12 mouse cellular contexts compared by ENCODE assay signal in genomic region chr10:14333344-14333743, GRCm38 (mm10).
DNase-seq lines count a peak whose midpoint lies in the region; ATAC-seq and TF ChIP-seq lines count a peak whose summit lies in the region.
"Had no signal": no experiment of that assay in that cellular context is flagged by ENCODE, and none has a peak within 500 bp of the region (broad histone marks: within the 10 kb centered on the region; RNA-seq: fewer than 3 reads in every experiment).

No protein-coding gene starts in this region.

- WGBS in forebrain, embryonic 16.5 days, result 38% methylated on average over 4 of the region's 4 CpGs
- 34% methylated on average over 4 of the region's 4 CpGs for WGBS in forebrain, postnatal 0 days
- WGBS in midbrain, embryonic 13.5 days, result 30% methylated on average over 4 of the region's 4 CpGs
- 46% methylated on average over 4 of the region's 4 CpGs for WGBS in midbrain, embryonic 11.5 days
- WGBS in midbrain, embryonic 15.5 days, result 27% methylated on average over 4 of the region's 4 CpGs

- H3K27me3 ChIP-seq in forebrain, embryonic 16.5 days (replicated peaks; ENCODE audit: control insufficient read depth, insufficient read depth, low read length), result no peaks in the 10 kb centered on the region
- no peaks in the 10 kb centered on the region for H3K27me3 ChIP-seq in forebrain, postnatal 0 days (ENCODE audit: insufficient read depth, low read length)
- H3K27me3 ChIP-seq in midbrain, embryonic 13.5 days, result no peaks in the 10 kb centered on the region
- no peaks in the 10 kb centered on the region for H3K27me3 ChIP-seq in midbrain, embryonic 11.5 days (ENCODE audit: control insufficient read depth, insufficient read depth, low read length)
- no peaks in the 10 kb centered on the region for H3K27me3 ChIP-seq in midbrain, embryonic 15.5 days (replicated peaks)
- H3K27me3 ChIP-seq: liver, embryonic 15.5 days had no signal

- H3K4me1 ChIP-seq in forebrain, embryonic 16.5 days (replicated peaks; ENCODE audit: control insufficient read depth, insufficient read depth, low read length), result peaks cover 13% of the 10 kb centered on the region
- peaks cover 14% of the 10 kb centered on the region for H3K4me1 ChIP-seq in forebrain, postnatal 0 days (ENCODE audit: insufficient read depth)
- H3K4me1 ChIP-seq in midbrain, embryonic 13.5 days (replicated peaks), result peaks cover 17% of the 10 kb centered on the region
- 0 out of 2 replicates have a peak, but pooled peaks cover 2% of the 10 kb centered on the region for H3K4me1 ChIP-seq in midbrain, embryonic 11.5 days (ENCODE audit: control insufficient read depth, insufficient read depth, low read length)
- H3K4me1 ChIP-seq in midbrain, embryonic 15.5 days, result peaks cover 16% of the 10 kb centered on the region
- H3K4me1 ChIP-seq: liver, embryonic 15.5 days had no signal

- no peak overlapping the region for H3K4me2 ChIP-seq in forebrain, embryonic 16.5 days (ENCODE audit: low read length)
- H3K4me2 ChIP-seq in forebrain, postnatal 0 days (ENCODE audit: low read depth), result no peak overlapping the region
- no peak overlapping the region for H3K4me2 ChIP-seq in midbrain, embryonic 13.5 days (replicated peaks)
- no peak overlapping the region for H3K4me2 ChIP-seq in midbrain, embryonic 11.5 days
- no peak overlapping the region for H3K4me2 ChIP-seq in midbrain, embryonic 15.5 days
- H3K4me2 ChIP-seq: liver, embryonic 15.5 days had no signal

- H3K9ac ChIP-seq in forebrain, embryonic 16.5 days (replicated peaks; ENCODE audit: low read depth, low read length), result no peak overlapping the region
- H3K9ac ChIP-seq in forebrain, postnatal 0 days, result no peak overlapping the region
- H3K9ac ChIP-seq in midbrain, embryonic 13.5 days (replicated peaks), result no peak overlapping the region
- H3K9ac ChIP-seq in midbrain, embryonic 11.5 days (ENCODE audit: low read length), result no peak overlapping the region
- H3K9ac ChIP-seq in midbrain, embryonic 15.5 days, result no peak overlapping the region
- H3K9ac ChIP-seq: liver, embryonic 15.5 days had no signal

- H3K27ac ChIP-seq in forebrain, embryonic 16.5 days (ENCODE audit: low read length), result 0 out of 2 replicates have a peak overlapping the region, but pooled peaks have one; percentile 33
- no peak overlapping the region for H3K27ac ChIP-seq in forebrain, postnatal 0 days (ENCODE audit: low read depth, low read length)
- no peak overlapping the region for H3K27ac ChIP-seq in midbrain, embryonic 13.5 days
- no peak overlapping the region for H3K27ac ChIP-seq in midbrain, embryonic 11.5 days (ENCODE audit: low read depth, low read length)
- H3K27ac ChIP-seq in midbrain, embryonic 15.5 days, result peak overlapping the region; percentile 55
- H3K27ac ChIP-seq: liver, embryonic 15.5 days had no signal

- ATAC-seq in forebrain, embryonic 16.5 days, result peak; percentile 34; the same call in 1 of the 2 replicates
- no peak for ATAC-seq in forebrain, postnatal 0 days
- peak; percentile 78 for ATAC-seq in midbrain, embryonic 13.5 days
- no peak for ATAC-seq in midbrain, embryonic 11.5 days (ENCODE audit: low FRiP score)
- peak; percentile 80 for ATAC-seq in midbrain, embryonic 15.5 days (replicated peaks)

- H3K4me3 ChIP-seq in forebrain, embryonic 16.5 days (replicated peaks; ENCODE audit: low read length), result no peak overlapping the region
- no peak overlapping the region for H3K4me3 ChIP-seq in forebrain, postnatal 0 days (ENCODE audit: low read depth, low read length)
- H3K4me3 ChIP-seq in midbrain, embryonic 13.5 days (replicated peaks), result no peak overlapping the region
- H3K4me3 ChIP-seq in midbrain, embryonic 11.5 days (ENCODE audit: low read depth, low read length), result no peak overlapping the region
- no peak overlapping the region for H3K4me3 ChIP-seq in midbrain, embryonic 15.5 days
- H3K4me3 ChIP-seq: liver, embryonic 15.5 days had no signal

- no peak for TF ChIP-seq CTCF in forebrain, postnatal 0 days (IDR thresholded peaks at IDR 0.05; ENCODE audit: low read depth)

- no peak for DNase-seq in forebrain, postnatal 0 days
- no peak for DNase-seq in midbrain, embryonic 11.5 days (ENCODE audit: low spot score, missing footprints)
- DNase-seq in kidney, adult 11 months, result no peak
- no peak for DNase-seq in cerebellum, postnatal 14 days
- DNase-seq in testis, postnatal 14 days (ENCODE audit: low spot score), result no peak
- DNase-seq: B cell, adult 2 months; kidney, adult 9 months; lung, postnatal 14 days had no signal

- no peaks in the 10 kb centered on the region for H3K9me3 ChIP-seq in forebrain, embryonic 16.5 days (ENCODE audit: control insufficient read depth, low read length)
- H3K9me3 ChIP-seq in forebrain, postnatal 0 days (ENCODE audit: low read length), result no peaks in the 10 kb centered on the region
- H3K9me3 ChIP-seq in midbrain, embryonic 13.5 days, result no peaks in the 10 kb centered on the region
- no peaks in the 10 kb centered on the region for H3K9me3 ChIP-seq in midbrain, embryonic 11.5 days (ENCODE audit: control insufficient read depth, low read length)
- H3K9me3 ChIP-seq in midbrain, embryonic 15.5 days, result no peaks in the 10 kb centered on the region
- H3K9me3 ChIP-seq: liver, embryonic 15.5 days had no signal

- H3K36me3 ChIP-seq in forebrain, embryonic 16.5 days (ENCODE audit: control insufficient read depth, insufficient read depth), result no peaks in the 10 kb centered on the region
- no peaks in the 10 kb centered on the region for H3K36me3 ChIP-seq in forebrain, postnatal 0 days (ENCODE audit: insufficient read depth)
- H3K36me3 ChIP-seq in midbrain, embryonic 13.5 days, result no peaks in the 10 kb centered on the region
- no peaks in the 10 kb centered on the region for H3K36me3 ChIP-seq in midbrain, embryonic 11.5 days (ENCODE audit: control insufficient read depth, insufficient read depth, low read length)
- H3K36me3 ChIP-seq in midbrain, embryonic 15.5 days (replicated peaks), result no peaks in the 10 kb centered on the region
- H3K36me3 ChIP-seq: liver, embryonic 15.5 days had no signal

Comparison
In these comparisons a context has a peak if more than half of its experiments do, and no peak if none do; other contexts are left out.
1. ATAC-seq: peak in forebrain, embryonic 16.5 days (single experiment), midbrain, embryonic 13.5 days (single experiment) and midbrain, embryonic 15.5 days (single experiment); none in forebrain, postnatal 0 days (single experiment) and midbrain, embryonic 11.5 days (single experiment).
2. H3K27ac ChIP-seq: peak in forebrain, embryonic 16.5 days (single experiment) and midbrain, embryonic 15.5 days (single experiment); none in forebrain, postnatal 0 days (single experiment), midbrain, embryonic 13.5 days (single experiment) and midbrain, embryonic 11.5 days (single experiment).